Mouse (Mus musculus) MEL (cell line): ENCODE data around the gene Fhit. TPM values are rescaled to one million over a fixed set of nuclear protein-coding genes. Genes with fewer than 3 reads are reported as not detected.

Source experiments
- DNase-seq: peaks from one replicate; pipeline ENCODE4 v3.0.0; 2011; ENCODE audit warnings: low read depth, low spot score
- H3K27ac ChIP-seq: 2 replicates; pipeline ENCODE4 v1.5.1; 2012; ENCODE audit warnings: low read depth, mild to moderate bottlenecking, control low read depth, low read length, moderate library complexity; ENCODE audit not compliant: control insufficient read depth
- H3K27me3 ChIP-seq, 2 experiments: fragments of 150-350 bp in 1 of 2; sonication (generic) in 1 of 2; 2 replicates each; pipeline ENCODE4 v1.6.1; 2012; ENCODE audit warnings: low read length in 2 of 2, mild to moderate bottlenecking in 2 of 2, improper control_type of control experiment in 1 of 2, moderate library complexity in 1 of 2; ENCODE audit not compliant: insufficient read depth in 2 of 2, control insufficient read depth in 1 of 2
- H3K36me3 ChIP-seq, 2 experiments: 2 replicates each; pipeline ENCODE4 v1.6.1; 2012 to 2014; ENCODE audit warnings: low read length in 2 of 2, improper control_type of control experiment in 1 of 2, inconsistent platforms in 1 of 2, mild to moderate bottlenecking in 1 of 2; ENCODE audit not compliant: insufficient read depth in 2 of 2, control insufficient read depth in 1 of 2
- H3K4me1 ChIP-seq, 2 experiments: fragments of 150-350 bp in 1 of 2; sonication (generic) in 1 of 2; 2 replicates each; pipeline ENCODE4 v1.6.1; 2012; ENCODE audit warnings: low read length in 2 of 2, improper control_type of control experiment in 1 of 2, mild to moderate bottlenecking in 1 of 2; ENCODE audit not compliant: insufficient read depth in 2 of 2, control insufficient read depth in 1 of 2
- H3K4me3 ChIP-seq, 2 experiments: fragments of 150-350 bp in 1 of 2; sonication (generic) in 1 of 2; 2 replicates each; pipeline ENCODE4 v1.5.1; 2012; ENCODE audit warnings: low read depth in 2 of 2, low read length in 2 of 2, mild to moderate bottlenecking in 2 of 2, moderate library complexity in 2 of 2, control low read depth in 1 of 2, improper control_type of control experiment in 1 of 2; ENCODE audit not compliant: control insufficient read depth in 1 of 2, insufficient read depth in 1 of 2
- H3K79me2 ChIP-seq: 2 replicates; pipeline ENCODE4 v1.6.1; 2012; ENCODE audit warnings: mild to moderate bottlenecking, low read length, moderate library complexity; ENCODE audit not compliant: control insufficient read depth, poor library complexity, insufficient read depth
- H3K9ac ChIP-seq: 2 replicates; pipeline ENCODE4 v1.6.1; 2012; ENCODE audit warnings: low read depth, mild to moderate bottlenecking, control low read depth, low read length, moderate library complexity; ENCODE audit not compliant: control insufficient read depth, poor library complexity, severe bottlenecking
- H3K9me3 ChIP-seq: fragments of 150-350 bp; sonication (generic); replicated peaks from 2 replicates; pipeline ENCODE4 v1.6.1; 2012; ENCODE audit warnings: mild to moderate bottlenecking, low read length, improper control_type of control experiment, moderate library complexity; ENCODE audit not compliant: insufficient read depth
- BHLHE40 ChIP-seq: IDR thresholded peaks from 2 replicates; pipeline ENCODE4 v1.6.1; 2012; ENCODE audit warnings: low read depth, mild to moderate bottlenecking, inconsistent platforms, low read length, improper control_type of control experiment, borderline replicate concordance
- CHD2 ChIP-seq: IDR thresholded peaks from 2 replicates; pipeline ENCODE4 v1.6.1; 2011; ENCODE audit warnings: low read length, improper control_type of control experiment
- EP300 ChIP-seq, 2 experiments: IDR thresholded peaks; 2 replicates each; pipeline ENCODE4 v1.6.1; 2011; ENCODE audit warnings: improper control_type of control experiment in 2 of 2, low read length in 2 of 2, low read depth in 1 of 2, mild to moderate bottlenecking in 1 of 2
- GABPA ChIP-seq: IDR thresholded peaks from 2 replicates; pipeline ENCODE4 v1.6.1; 2012; ENCODE audit warnings: low read depth, mild to moderate bottlenecking, inconsistent platforms, low read length, improper control_type of control experiment, moderate library complexity
- HCFC1 ChIP-seq: IDR thresholded peaks from 2 replicates; pipeline ENCODE4 v1.6.1; 2012; ENCODE audit warnings: low read depth, mild to moderate bottlenecking, inconsistent platforms, low read length, improper control_type of control experiment, moderate library complexity
- KAT2A ChIP-seq: conservative IDR thresholded peaks from 2 replicates; pipeline ENCODE4 v1.6.1; 2012; ENCODE audit warnings: low read depth, low read length, improper control_type of control experiment, inconsistent platforms
- MAFK ChIP-seq: IDR thresholded peaks from 2 replicates; pipeline ENCODE4 v1.6.1; 2011; ENCODE audit warnings: low read depth, mild to moderate bottlenecking, low read length, improper control_type of control experiment, borderline replicate concordance
- MAX ChIP-seq: IDR thresholded peaks from 2 replicates; pipeline ENCODE4 v1.6.1; 2011; ENCODE audit warnings: low read length, improper control_type of control experiment
- MAZ ChIP-seq: IDR thresholded peaks from 2 replicates; pipeline ENCODE4 v1.6.1; 2012; ENCODE audit warnings: low read depth, mild to moderate bottlenecking, inconsistent platforms, low read length, improper control_type of control experiment
- MEF2A ChIP-seq: IDR thresholded peaks from 2 replicates; pipeline ENCODE4 v1.6.1; 2014; ENCODE audit warnings: low read depth, mild to moderate bottlenecking, inconsistent platforms, low read length, improper control_type of control experiment; ENCODE audit not compliant: poor library complexity, insufficient replicate concordance, severe bottlenecking; ENCODE audit errors: extremely low read depth
- MXI1 ChIP-seq: IDR thresholded peaks from 2 replicates; pipeline ENCODE4 v1.6.1; 2011; ENCODE audit warnings: mild to moderate bottlenecking, low read depth, low read length, improper control_type of control experiment
- MYC ChIP-seq: IDR thresholded peaks from 2 replicates; pipeline ENCODE4 v1.6.1; 2011; ENCODE audit warnings: low read depth, mild to moderate bottlenecking, low read length, improper control_type of control experiment, moderate library complexity
- POLR2A ChIP-seq, 2 experiments: IDR thresholded peaks; 2 replicates each; pipeline ENCODE4 v1.6.1; 2011 to 2012; ENCODE audit warnings: low read length in 2 of 2, mild to moderate bottlenecking in 2 of 2, control low read depth in 1 of 2, improper control_type of control experiment in 1 of 2, low read depth in 1 of 2, moderate library complexity in 1 of 2; ENCODE audit not compliant: control insufficient read depth in 1 of 2, insufficient read depth in 1 of 2, poor library complexity in 1 of 2
- POLR2AphosphoS5 ChIP-seq: IDR thresholded peaks from 2 replicates; pipeline ENCODE4 v1.6.1; 2012; ENCODE audit warnings: low read depth, borderline replicate concordance, mild to moderate bottlenecking, inconsistent platforms, low read length, moderate library complexity, mixed read lengths
- RCOR1 ChIP-seq: IDR thresholded peaks from 2 replicates; pipeline ENCODE4 v1.6.1; 2012; ENCODE audit warnings: low read depth, mild to moderate bottlenecking, inconsistent platforms, low read length, improper control_type of control experiment
- TAL1 ChIP-seq: IDR thresholded peaks from 2 replicates; pipeline ENCODE4 v1.6.1; 2012; ENCODE audit warnings: mild to moderate bottlenecking, inconsistent platforms, low read length, moderate library complexity, mixed read lengths
- TCF12 ChIP-seq: IDR thresholded peaks from 2 replicates; pipeline ENCODE4 v1.6.1; 2014; ENCODE audit warnings: low read depth, mild to moderate bottlenecking, inconsistent platforms, low read length, improper control_type of control experiment, moderate library complexity
- USF1 ChIP-seq: IDR thresholded peaks from 2 replicates; pipeline ENCODE4 v1.6.1; 2014; ENCODE audit warnings: low read depth, mild to moderate bottlenecking, inconsistent platforms, low read length, improper control_type of control experiment, moderate library complexity
- USF2 ChIP-seq, 2 experiments: IDR thresholded peaks; 2 replicates each; pipeline ENCODE4 v1.6.1; 2011 to 2012; ENCODE audit warnings: improper control_type of control experiment in 2 of 2, low read length in 2 of 2, borderline replicate concordance in 1 of 2, inconsistent platforms in 1 of 2, low read depth in 1 of 2, mild to moderate bottlenecking in 1 of 2; ENCODE audit not compliant: insufficient read depth in 1 of 2
- ZKSCAN1 ChIP-seq: IDR thresholded peaks from 2 replicates; pipeline ENCODE4 v1.6.1; 2012; ENCODE audit warnings: low read depth, mild to moderate bottlenecking, inconsistent platforms, low read length, improper control_type of control experiment, moderate library complexity
- ZNF384 ChIP-seq: IDR thresholded peaks from 2 replicates; pipeline ENCODE4 v1.6.1; 2012; ENCODE audit warnings: low read depth, mild to moderate bottlenecking, inconsistent platforms, low read length, improper control_type of control experiment
- polyA plus RNA-seq, 2 experiments: library from polyadenylated mRNA; stranded (reverse) in 1 of 2; unstranded in 1 of 2; fragments of >175 nt in 1 of 2; fragments of >200 nt in 1 of 2; gene quantifications; 2 replicates each; pipeline versions ENCODE4 v1.2.1 to v1.2.4; 2012; ENCODE audit warnings: low replicate concordance in 2 of 2, low read depth in 1 of 2; ENCODE audit not compliant: insufficient read length in 2 of 2, insufficient read depth in 1 of 2, missing spikeins in 1 of 2
- total RNA-seq: library from RNA; depleted of rRNA; stranded (reverse); fragments of 300-350 nt; gene quantifications from 2 replicates; pipeline ENCODE4 v1.2.3, GENCODE M21; 2012

Gene Fhit
- total and polyA plus RNA-seq, 3 experiments, result 0.77 to 1.3 TPM; not detected in 1

DNA sequence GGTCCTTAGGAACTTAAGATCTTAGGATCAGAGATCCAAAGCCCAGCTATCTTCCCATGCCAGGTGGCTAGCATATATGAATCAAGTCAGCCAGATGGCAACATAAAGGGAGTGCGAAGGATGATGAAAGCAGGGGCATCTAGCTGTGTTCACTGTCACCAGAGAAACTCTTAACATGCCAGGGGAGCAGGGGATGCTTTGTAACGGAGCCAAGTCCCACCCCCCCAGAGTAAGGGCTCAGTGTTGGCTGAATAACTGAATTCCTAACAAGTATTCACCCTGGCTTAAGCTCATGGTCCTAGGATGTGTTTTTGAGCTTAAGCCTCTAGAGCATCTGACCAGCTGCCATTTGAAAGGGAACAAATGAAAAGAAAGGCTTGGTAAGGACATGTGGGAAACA lies 1139.5 kb downstream of the Fhit start:
- H3K79me2 ChIP-seq, result no peaks in the 10 kb centered on the region

DNA sequence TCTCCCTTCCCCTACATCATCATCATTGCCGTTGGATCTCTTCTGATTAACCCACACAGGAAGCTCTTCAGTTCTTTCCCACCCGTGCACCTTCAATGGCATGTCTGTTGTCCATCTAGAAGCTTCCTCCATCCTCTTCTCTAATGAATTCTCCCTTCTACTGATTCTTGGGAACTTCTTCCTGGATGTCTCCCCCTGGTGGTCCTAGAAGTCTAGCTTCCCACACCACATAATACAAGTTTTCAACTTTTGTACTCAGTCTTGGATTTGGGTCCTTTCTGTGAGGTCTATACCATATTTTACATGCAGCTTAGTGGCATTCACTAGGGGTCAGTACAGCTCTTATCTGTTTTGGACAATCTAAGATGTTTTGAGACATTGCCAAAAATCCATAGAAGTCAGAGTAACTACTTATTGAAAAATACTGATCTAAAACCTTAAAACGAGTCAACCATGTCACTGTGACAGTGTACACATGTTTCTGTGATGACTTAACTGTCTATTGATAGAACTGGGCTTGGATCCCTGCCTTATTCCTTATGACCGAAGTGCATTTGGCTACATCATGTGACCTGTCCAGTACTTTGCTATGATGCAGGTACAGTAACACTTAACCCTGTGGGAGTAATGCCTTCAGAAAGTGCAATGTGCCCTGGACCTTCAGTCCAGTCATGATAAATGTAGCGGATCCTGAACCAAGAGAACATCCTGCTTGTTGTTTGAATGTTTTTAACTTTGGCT lies 1141.3 kb downstream of the Fhit start:
- H3K27ac ChIP-seq, result no peak overlapping the region
- no peaks in the 10 kb centered on the region for H3K9me3 ChIP-seq
- TF ChIP-seq MEF2A, result no peak
- TF ChIP-seq USF2 (IDR thresholded peaks at IDR 0.05; ENCODE audit: borderline replicate concordance in 1 of 2, insufficient read depth in 1 of 2, low read depth in 1 of 2, low read length in 2 of 2), result no peak
- TF ChIP-seq USF1, result no peak
- no peak for TF ChIP-seq ZNF384
- TF ChIP-seq GABPA, result no peak
- H3K4me1 ChIP-seq, result no peaks in the 10 kb centered on the region
- no peaks in the 10 kb centered on the region for H3K27me3 ChIP-seq
- H3K4me3 ChIP-seq, result no peak overlapping the region
- no peaks in the 10 kb centered on the region for H3K36me3 ChIP-seq
- DNase-seq, result no peak
- H3K79me2 ChIP-seq, result no peaks in the 10 kb centered on the region
- H3K9ac ChIP-seq, result no peak overlapping the region

More for the DNA sequence above, 1139.5 kb downstream of the Fhit start:
- H3K4me3 ChIP-seq, result no peak overlapping the region
- no peak overlapping the region for H3K9ac ChIP-seq
- no peaks in the 10 kb centered on the region for H3K27me3 ChIP-seq
- no peaks in the 10 kb centered on the region for H3K4me1 ChIP-seq
- DNase-seq, result no peak
- TF ChIP-seq MAX, result no peak
- TF ChIP-seq MAFK, result no peak
- TF ChIP-seq ZNF384, result no peak
- no peak for TF ChIP-seq GABPA
- no peak for TF ChIP-seq CHD2
- TF ChIP-seq POLR2AphosphoS5, result no peak
- no peak for TF ChIP-seq MEF2A
- TF ChIP-seq KAT2A, result no peak
- TF ChIP-seq RCOR1, result no peak
- no peak for TF ChIP-seq EP300 (IDR thresholded peaks at IDR 0.05; ENCODE audit: low read depth in 1 of 2, low read length in 2 of 2)
- no peak for TF ChIP-seq MXI1
- TF ChIP-seq POLR2A (IDR thresholded peaks at IDR 0.05; ENCODE audit: control insufficient read depth in 1 of 2, insufficient read depth in 1 of 2, low read depth in 1 of 2, low read length in 2 of 2, poor library complexity in 1 of 2), result no peak
- TF ChIP-seq TAL1, result no peak
- no peak for TF ChIP-seq ZKSCAN1
- TF ChIP-seq MYC, result no peak
- TF ChIP-seq BHLHE40, result no peak
- TF ChIP-seq HCFC1, result no peak
- TF ChIP-seq MAZ, result no peak
- TF ChIP-seq TCF12, result no peak
- no peaks in the 10 kb centered on the region for H3K9me3 ChIP-seq
- H3K36me3 ChIP-seq, result no peaks in the 10 kb centered on the region
- no peak overlapping the region for H3K27ac ChIP-seq
